Mouse (Mus musculus): Measurements from ENCODE around the gene Piezo1.
A peak's percentile ranks its signal among the peaks of the same experiment; 100 is the strongest.

The Piezo1 gene

DNA sequence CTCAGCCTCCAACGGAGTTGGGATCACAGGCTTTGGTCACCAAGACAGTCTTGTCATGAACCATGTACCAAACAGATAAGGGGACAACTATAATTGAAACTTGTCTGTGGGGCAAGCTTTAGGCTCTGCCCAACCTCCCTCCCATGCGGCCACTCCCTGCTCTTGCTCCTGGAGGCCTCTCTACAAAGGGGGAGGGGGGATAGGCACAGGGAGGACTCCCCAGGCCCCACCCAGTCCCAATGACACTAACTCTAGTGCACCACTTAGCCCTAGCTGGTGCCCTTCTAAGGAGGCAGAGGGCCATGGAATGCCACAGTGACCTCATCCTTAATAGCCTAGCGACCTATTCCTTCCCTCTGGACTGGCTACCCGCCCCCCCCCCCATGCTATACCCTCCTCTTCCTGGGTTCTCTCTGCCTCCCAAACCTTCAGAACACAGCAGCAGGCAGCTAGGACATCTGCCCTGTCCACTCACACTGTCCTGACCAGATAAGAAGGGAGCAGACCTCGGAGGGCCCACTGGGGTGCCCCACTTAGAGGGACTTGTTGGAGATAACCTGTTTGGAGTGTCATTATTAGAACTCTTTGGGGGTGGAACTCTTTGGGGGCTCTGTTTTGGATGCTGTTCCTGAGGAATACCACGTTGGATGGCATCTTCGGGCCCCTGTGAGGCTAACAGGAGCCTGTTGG, 4.9 kb downstream of the Piezo1 start:
- no peak for DNase-seq (ENCODE audit: low read depth, low spot score)

DNA sequence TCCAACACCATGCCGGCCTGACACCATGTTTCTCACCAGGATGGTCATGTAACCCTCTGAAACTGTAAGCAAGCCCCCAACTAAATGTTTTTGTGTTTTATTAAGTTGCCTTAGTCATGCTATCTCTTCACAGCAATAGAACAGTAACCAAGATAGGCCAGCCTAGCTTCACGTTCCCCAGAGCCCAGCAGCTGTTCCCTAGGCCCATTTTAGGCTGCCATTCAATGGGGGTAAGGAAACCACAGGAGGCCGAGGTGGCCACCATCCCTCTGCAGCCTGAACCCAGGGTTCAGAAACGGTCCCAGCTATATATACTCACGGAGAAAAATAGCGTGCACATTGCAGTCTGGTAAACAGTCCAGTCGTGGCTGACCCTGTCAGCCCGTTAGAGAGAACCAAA, 7.0 kb downstream of the Piezo1 start:
- no peak for DNase-seq (ENCODE audit: low read depth, low spot score)

DNA sequence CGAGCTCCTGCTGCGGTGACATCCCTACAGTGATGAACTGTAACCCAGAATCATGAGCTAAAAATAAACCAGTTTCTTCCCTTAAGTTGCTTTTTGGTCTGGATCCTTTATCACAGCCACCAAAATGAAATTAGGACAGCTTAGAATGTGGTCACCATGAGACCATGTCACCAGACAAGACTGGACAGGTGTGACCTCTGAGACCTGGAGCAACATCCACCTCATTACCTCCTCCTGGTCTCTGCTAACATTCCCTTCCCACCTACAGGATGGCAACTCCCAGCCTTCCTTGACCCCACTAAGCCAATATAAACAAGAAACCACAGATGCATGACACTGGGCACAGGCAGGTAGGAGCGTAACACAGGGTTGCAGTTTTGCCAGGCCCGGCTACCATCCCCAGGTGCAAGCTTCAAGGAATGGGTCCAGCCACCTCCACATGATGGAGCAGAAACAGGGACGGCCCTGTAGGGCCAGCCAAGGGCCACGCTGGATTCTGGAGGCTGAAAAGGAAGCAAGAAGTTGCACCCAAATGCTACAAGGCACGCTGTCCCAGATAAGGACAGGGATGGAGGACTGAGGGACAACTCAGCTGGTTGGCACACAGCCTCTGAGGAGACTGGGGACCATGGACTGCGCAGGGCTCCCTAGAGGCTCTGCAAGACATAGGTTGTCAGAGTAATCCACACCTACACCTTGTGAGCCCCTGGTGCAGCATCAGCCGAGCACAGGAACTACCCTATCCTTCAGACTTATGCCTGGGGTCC, 12.6 kb downstream of the Piezo1 start:
- DNase-seq (ENCODE audit: low read depth, low spot score), result no peak

DNA sequence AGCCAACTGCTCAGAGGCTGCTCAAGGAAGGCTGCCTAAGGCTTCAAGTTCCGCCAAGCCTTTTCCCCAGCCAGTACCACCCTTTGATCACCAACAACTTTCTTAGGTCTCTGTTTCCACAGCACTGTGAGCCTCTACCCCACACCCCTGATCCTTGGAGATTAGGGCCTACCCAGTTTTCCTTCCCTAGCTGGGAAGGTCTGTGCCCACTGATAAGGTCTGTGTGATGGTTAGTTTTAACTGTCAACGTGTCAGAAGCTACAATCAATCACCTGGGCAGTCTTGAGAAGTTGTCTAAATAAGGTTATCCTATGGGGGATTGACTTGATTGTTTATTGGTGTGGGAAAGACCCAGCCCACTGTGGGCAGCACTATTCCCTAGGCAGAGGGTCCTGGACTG, 13.3 kb downstream of the Piezo1 start:
- DNase-seq (ENCODE audit: low read depth, low spot score), result no peak

DNA sequence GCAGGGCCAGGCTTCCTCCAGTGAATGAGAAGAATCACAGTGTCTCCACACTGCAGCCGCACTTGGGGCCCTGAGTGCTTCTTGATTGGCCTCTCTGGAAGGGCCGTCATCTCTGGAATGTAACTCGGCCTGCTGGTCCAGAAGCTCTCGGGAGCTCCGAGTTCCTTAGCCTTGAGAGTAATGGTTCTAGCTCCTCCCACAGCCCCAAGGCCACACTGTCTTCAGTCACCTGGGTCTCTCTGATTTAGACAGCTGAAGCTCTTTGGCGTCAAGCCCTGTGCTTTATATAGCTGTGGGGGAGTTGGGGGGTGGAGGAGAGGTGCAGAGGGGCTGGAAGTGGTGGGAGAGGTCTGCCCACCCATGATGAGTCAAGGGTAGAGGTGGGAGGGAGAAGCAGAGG, 14.1 kb downstream of the Piezo1 start:
- no peak for DNase-seq (ENCODE audit: low read depth, low spot score)

DNA sequence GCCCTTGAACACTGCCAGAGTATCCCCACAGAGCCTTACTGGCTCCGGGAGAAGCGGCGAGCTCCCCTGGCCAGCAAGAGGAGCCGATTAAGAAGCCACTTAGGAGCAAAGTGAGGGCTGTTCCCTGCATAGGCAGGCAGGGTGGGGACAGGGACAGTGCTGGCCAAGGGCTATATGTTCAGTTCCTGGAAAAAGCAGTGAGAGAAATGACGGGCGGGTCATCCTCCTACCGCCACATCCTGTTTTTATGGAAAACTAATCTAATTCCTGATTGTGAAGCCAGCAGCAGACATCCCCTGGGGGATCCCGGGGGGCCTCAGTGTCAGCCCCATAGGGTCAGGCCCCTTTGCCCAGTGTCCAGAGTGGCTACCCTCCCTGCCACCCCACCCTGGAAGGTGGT, 19.8 kb downstream of the Piezo1 start:
- no peak for DNase-seq (ENCODE audit: low read depth, low spot score)

DNA sequence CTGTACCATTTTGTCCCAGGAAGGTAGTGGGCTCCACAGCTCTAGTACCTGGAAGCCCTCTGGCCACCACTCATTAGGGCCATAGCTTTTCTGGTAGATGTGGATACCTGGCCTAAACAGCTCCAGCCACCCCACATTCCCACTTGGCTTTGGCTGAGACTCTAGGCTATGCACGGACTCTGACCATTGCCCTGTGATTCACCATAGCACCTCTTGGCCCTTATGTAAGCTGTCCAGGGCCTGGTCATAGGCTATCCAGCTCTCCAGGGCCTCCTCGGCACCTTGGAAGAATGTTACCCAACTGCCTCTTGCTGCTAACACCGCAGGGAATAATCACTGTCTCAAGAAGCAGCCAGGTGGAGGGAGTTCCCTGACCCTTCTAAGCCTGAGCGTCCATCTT, 22.0 kb downstream of the Piezo1 start:
- DNase-seq (ENCODE audit: low read depth, low spot score), result no peak

DNA sequence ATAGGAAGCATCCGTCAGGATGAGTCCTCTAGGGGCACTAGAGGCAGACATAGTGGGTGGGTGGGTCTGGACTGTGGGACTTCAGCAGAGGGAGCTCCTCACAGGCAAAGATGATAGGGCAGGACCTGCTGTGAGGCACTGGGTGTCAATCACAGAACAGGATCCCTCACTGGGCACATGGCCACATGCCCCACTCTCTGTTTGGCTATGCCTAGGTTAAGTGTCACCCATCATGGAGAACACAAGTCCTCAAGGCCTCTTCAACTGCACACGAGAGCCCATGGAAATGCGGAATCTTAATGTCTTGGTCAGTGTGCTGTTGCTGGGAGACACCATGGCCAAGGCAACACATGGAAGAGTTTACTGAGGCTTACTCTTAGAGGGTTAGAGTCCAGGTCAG, 23.2 kb downstream of the Piezo1 start:
- DNase-seq (ENCODE audit: low read depth, low spot score), result no peak

DNA sequence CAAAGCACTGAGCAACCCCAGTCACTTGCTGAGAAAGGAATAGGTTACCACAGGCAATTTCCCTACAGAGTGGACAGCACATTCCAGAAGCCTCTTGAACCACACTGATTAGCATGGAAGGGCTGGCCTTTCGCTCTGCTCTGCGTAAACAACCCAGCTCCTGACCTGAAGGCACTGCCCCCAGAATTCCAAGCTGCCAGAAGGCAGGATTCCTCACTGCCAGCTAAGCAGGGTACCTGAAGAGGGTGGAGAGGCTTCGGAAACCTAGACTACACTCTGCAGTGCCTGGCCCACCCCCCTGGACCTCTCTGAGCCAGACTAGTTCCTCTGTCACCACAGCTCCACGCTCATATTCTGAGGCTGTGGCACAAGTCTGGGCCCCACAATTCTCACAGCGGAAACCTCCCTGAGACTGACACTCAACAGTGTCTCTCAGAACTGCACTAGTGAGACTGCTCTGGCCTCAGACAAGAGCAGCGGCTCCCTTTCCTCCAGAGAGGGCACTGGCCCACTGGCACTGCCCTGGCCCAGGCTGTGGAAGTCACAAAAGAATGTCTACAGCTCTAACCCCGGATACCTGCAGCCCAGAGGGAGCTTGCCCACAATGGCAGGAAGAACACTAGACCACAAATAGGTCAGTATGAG, 24.5 kb downstream of the Piezo1 start:
- no peak for DNase-seq (ENCODE audit: low read depth, low spot score)

DNA sequence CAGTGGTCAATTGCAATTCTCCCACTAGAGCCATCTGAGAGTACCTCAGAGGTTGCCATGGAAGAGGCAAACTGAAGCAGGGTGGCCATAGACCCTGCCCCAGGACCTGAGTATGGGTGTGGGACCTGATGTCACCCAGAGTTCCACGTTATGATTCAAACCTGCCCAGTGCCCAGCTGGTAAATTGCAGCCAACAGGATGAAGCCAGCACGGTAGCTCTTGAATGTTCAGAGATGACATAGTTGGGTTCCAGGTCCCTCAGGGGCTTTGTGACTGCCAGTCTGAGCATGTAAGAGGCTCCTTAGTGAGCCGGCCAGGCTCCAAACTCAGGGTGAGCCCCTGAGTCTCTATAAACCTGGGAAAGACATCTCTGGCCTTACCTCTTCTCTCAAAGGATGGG, 25.0 kb downstream of the Piezo1 start:
- no peak for DNase-seq (ENCODE audit: low read depth, low spot score)

DNA sequence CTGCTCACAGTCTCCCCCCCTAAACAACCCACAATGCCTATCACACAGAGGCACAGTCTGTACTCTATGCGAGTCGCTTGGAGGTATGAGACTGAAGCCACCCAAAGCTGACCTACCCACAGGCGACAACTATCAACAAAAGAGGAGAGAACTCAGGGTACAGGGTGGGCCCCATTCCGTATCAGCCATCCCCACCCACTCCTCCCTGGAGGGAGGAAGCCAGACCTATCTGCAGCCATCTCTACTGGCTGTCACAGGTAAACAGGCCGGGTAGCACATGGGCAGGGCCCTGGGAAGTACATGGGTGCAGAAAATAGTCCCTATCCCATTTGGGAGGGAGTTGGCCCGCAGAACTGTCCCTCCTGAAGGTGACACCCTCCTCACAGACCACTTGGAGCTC, 26.1 kb downstream of the Piezo1 start:
- no peak for DNase-seq (ENCODE audit: low read depth, low spot score)

DNA sequence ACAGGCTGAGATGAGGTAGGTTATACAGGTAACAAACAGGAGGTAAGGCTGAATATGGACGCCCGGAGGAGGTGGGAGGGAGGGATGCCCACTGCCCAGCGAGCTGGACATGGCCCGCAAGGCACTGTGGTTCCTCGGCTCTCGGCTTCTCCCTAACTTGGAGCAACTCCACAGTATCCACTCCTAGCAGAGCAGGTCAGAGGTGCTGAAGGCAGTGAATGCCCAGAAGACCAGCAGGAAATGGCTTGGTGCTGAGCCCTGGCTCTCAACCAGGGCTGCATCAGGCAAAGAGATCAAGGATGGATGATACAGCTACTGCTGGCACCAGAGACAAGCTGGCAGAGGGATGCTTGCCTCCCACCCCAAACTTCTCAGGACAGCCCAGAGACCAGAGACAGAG, 26.6 kb downstream of the Piezo1 start:
- no peak for DNase-seq (ENCODE audit: low read depth, low spot score)

DNA sequence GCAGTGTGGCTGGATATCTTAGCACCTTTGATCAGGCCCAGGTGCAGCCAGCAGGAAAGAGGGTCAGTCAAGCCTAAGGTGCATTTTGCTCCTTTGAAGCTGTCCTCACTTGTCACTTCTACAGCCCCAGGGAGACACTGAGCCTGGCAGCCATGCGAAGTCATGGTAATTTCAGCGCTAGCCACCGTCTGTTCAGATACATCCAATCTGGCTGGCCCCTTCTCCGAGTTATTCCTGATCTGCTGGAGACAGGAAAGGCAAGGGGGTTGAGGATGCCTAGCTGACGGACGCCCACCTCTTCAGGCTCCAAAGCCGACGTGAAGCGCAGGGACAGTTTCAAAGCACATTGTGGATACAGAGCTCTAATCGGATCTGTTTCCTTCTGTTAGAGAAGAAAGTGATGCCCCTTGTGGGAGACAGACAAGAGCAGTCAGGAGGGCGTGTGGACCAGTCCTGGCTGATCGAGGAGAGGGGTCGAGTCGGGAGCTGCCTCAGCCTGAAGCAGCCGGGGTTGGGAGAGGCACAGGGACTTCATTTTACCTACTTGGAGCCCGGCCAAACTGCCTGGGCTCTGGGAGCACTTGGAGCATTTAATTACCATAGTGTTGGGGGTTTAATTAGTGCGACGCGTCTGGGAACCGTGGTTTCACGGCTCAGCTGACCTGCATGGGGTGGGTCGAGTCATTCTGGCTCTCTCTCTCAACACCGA, 27.3 kb downstream of the Piezo1 start:
- DNase-seq (ENCODE audit: low read depth, low spot score), result no peak

DNA sequence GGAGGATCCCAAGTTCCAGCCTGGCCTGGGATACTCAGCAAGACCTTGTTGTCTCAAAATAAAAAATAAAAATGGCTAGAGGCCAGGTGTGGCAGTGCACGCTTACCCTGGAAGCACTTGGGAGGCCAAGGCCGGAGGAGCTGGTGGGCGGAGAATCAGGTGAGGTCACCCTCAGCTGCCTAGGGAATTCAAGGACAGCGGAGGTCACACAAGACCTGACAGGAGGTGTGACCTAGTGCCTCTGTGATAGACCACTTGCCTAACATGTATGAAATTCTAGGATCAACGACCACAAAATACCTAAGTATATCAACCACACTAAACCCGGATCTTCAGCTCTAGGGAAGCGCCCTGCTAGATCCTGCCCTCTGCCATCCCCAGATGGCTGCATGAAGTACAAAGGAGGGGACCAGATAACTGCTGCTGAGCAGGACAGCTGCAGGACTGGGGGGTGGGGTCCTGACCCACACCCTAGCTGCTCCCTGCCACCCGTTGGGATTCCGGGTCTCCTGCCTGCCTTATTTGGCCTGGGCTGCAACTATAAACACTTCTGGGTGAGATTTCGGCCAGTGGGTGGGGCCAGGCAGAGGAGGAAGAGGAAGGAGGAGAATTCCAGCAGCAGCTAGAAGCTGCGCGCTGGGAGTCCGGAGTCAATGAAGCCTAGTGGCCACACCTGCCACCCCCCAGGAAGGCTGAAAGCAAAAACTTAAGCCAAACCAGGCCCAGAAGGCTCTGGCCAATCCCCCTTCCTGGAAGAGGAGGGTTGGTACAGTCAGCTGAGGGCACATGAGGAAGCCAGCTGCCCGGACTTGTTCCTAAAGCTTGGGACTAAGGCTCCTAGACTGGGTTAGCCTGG, 28.1 kb downstream of the Piezo1 start:
- no peak for DNase-seq (ENCODE audit: low read depth, low spot score)

DNA sequence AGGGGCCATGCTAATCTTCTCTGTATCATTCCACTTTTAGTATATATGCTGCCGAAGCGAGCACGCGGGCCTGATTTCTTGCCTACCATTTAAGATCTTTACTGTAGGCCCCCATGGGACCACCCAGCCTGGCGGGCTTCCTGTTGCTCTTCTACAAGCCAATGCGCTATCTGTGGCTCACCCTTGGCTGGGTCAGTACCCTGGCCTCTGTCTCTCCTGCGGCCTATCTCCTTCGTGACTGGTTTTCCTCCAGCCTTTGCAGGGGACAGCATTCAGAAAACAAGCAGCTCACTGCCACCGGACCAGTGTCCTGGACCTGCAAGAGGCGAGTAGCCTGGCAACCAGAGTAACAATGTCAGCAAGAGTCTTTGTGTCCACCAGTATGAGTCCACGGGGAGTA, 30.5 kb downstream of the Piezo1 start:
- DNase-seq (ENCODE audit: low read depth, low spot score), result no peak

DNA sequence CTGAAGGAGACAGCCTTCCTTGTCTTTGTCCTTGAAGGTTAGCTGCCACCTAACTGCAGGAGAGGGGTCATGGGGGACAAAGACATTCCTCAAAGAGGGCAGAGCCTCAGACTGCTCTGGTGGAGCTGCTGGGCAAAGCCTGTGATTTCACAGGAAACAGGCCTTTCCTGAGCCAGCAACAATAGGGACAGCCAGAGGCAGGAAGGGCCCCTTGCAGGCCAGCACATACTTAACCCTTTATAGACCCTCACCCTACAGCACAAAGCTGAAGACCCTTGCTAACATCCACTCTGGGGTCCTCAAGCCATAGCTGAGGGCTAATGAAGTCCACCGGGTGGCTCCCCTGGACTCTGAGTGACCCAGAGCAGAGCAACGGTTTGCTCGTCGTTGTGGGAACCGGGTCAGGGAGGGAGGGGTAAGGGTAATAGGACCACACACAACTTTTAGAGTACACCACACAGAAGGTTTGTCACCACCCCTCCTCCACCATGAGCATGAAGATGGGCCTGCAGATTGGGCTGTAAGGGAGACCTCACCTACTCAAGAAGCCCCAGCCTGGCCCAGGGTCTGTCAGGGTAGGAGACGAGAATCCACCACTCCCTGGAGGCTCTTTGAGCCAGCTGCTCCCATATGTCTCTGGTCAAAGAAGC, 33.5 kb downstream of the Piezo1 start:
- DNase-seq (ENCODE audit: low read depth, low spot score), result peak; percentile 65

DNA sequence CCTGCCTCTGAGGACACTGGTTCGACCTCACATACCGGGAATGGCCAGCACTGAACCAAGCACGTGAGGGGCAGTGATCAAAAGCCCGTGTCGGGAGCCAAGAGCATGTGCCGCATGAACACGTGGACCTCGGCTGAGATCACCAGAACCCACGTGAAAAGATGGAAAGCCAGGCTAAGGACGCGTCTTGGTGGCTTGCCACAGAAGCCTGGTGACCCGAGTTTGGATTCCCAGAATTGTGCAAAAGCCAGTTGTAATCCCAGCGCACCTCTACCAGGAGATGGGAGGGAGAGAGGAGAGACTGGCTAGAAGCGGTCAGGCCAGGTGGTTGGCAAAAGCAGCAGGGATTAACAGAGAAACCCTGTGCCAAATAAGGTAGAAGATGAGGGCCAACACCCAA, 35.4 kb downstream of the Piezo1 start:
- no peak for DNase-seq (ENCODE audit: low read depth, low spot score)

DNA sequence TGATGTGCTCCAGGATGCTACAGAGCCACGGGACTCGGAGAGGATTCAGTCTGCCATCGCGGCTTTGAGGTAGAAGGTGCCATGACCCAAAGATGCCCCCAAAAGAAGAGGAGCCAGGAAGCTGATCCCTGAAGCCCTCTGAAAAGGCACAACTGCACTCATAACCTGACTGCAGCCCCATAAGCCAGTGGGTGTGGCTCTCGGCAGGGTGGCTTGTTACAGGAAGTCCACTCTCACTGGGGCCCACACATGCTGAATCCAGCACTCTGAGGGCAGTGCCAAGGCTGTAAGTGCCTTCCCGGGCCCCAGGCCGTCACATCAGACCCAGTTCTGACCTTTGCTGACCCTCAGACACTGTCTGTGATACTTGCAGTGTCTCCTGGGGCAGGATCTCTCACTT, 38.7 kb downstream of the Piezo1 start:
- no peak for DNase-seq (ENCODE audit: low read depth, low spot score)

DNA sequence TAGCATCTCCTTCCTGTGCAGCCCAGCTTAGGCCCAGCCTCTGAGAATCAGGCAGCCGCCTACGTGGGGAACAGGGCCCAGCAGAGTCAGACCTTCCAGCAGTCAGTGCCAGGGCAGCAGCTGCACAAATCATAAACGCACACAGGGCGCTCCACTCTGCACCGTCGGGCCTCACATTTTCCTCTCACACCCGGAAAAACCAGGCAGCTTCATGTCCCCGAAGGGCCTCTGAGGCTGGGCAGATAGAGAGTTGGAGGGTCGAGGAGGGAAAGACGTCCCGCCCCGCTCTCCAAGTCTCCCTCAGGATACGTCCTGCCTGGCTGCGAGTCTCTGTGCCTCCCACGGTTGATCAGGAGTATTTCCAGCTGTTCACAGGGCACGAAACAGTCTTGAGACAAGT, 39.6 kb downstream of the Piezo1 start:
- DNase-seq (ENCODE audit: low read depth, low spot score), result no peak

DNA sequence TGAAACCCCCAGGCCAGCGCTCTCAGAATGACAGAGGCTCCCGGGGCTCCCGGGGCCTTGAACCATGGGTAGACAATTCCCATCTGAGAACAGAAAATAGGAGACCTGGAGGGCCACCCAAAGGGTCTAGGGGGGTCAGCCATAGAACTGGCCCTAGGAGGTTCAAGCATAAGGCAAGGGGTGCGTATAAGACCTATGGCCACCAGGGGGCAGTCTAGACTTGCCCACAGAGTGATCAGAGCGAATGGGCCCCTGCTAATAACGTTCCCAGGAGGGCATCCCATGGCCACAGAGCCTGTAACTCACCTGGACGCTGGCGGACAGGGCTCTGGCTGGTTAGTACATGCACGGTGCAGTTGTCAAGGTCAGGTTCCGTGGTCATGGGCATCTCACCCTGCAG, 50.3 kb downstream of the Piezo1 start:
- peak; percentile 88 for DNase-seq (ENCODE audit: low read depth, low spot score)

DNA sequence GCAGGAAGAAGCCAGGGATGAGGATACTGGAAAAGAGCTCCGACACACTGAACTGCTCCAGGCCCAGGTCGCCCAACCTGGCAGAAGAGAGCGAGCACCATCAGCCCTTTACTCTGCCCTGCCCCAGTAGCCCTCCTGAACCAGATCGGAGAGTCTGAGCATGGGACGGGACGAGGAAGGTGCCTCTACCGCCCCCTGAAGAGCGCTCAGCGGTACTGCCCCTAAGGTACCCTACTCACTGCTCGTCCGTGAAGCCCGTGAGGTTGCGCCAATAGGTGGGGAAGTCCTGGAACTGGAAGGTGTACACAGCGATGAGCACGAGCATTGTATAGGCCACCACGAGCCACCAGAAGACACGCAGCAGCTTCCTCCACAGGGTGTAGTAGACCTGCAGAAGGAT, 53.2 kb downstream of the Piezo1 start:
- DNase-seq (ENCODE audit: low read depth, low spot score), result no peak

Data from mesoderm, embryonic 11.5 days (tissue).